In genomic region chr4:34572876-34573275, GRCm38 (mm10) we compare ENCODE assay signal across 22 mouse cellular contexts. TPM values are rescaled to one million over a fixed set of nuclear protein-coding genes. Genes with fewer than 3 reads are reported as not detected.
DNase-seq lines count a peak whose midpoint lies in the region; ATAC-seq and TF ChIP-seq lines count a peak whose summit lies in the region.
"Had no signal": no experiment of that assay in that cellular context is flagged by ENCODE, and none has a peak within 500 bp of the region (broad histone marks: within the 10 kb centered on the region; RNA-seq: fewer than 3 reads in every experiment).

No protein-coding gene starts in this region.

- no peak for TF ChIP-seq POLR2A in kidney, adult 2 months (IDR thresholded peaks at IDR 0.05; ENCODE audit: low read depth, low read length)

- H3K4me1 ChIP-seq in kidney, adult 2 months (ENCODE audit: control insufficient read depth, insufficient read depth, low read length), result peaks cover 3% of the 10 kb centered on the region; the same call in 1 of the 2 replicates

- 73% methylated on average over 2 of the region's 2 CpGs for WGBS in kidney, adult 2 months

- H3K4me3 ChIP-seq in kidney, adult 2 months (ENCODE audit: insufficient read depth, low read depth, low read length), result no peak overlapping the region

- ATAC-seq in frontal cortex, adult (ENCODE audit: low TSS enrichment), result peak; percentile 74
- ATAC-seq: activated CD4-positive, CD25-positive, alpha-beta regulatory T cell, adult 4 months; CD4-positive, CD25-positive, alpha-beta regulatory T cell, adult 4 months; Patski had no signal

- H3K27me3 ChIP-seq in kidney, adult 2 months (replicated peaks; ENCODE audit: control insufficient read depth, insufficient read depth, low read length), result no peaks in the 10 kb centered on the region
- H3K27me3 ChIP-seq: CH12.LX, Patski had no signal

- 0 out of 2 replicates have a peak overlapping the region, but pooled peaks have one; percentile 16 for H3K27ac ChIP-seq in kidney, adult 2 months (ENCODE audit: insufficient read depth, low read depth, low read length)

- TF ChIP-seq CTCF in kidney, adult 2 months (conservative IDR thresholded peaks at IDR 0.05; ENCODE audit: insufficient read depth, insufficient read length, low read depth, low read length), result no peak

- H3K36me3 ChIP-seq in kidney, adult 2 months (ENCODE audit: control insufficient read depth, insufficient read depth, low read length), result peaks cover 20% of the 10 kb centered on the region

- no peak for DNase-seq in frontal cortex, postnatal 14 days (ENCODE audit: low spot score in 2 of 2)
- no peak for DNase-seq in kidney, adult 2 months
- no peak for DNase-seq in kidney, postnatal 25 days
- peak; percentile 31 for DNase-seq in right cerebral cortex, adult 18-20 months
- DNase-seq in right cerebral cortex, adult 2 months (ENCODE audit: low spot score in 2 of 2), result no peak
- DNase-seq in brain, adult 2 months (ENCODE audit: low read depth, low spot score), result peak; percentile 59
- DNase-seq in retina, postnatal 1 day, result no peak
- DNase-seq: adrenal gland, adult 2 months; adrenal gland, adult 8-10 months; adrenal gland, postnatal 10 days; adrenal gland, postnatal 14 days; adrenal gland, postnatal 25 days; adrenal gland, postnatal 36 days; B cell, adult 2 months; cerebellum, adult 11 months; cerebellum, adult 11-12 months; cerebellum, adult 18-20 months had no signal

RNA-seq across cellular contexts. Expression of gene Akirin2, which starts 22.1 kb away (rescaled TPM):
- polyA plus RNA-seq in kidney, adult 2 months (2012; rRNA removed), result 24.6 and 25.6 TPM in 2 replicates

RNA-seq across cellular contexts. Expression of gene Orc3, which starts 41.9 kb away (rescaled TPM):
- 16.6 and 18.7 TPM in 2 replicates for polyA plus RNA-seq in kidney, adult 2 months (2012; rRNA removed)

RNA-seq across cellular contexts. Expression of gene Rars2, which starts 41.9 kb away (rescaled TPM):
- 17.8 and 21.2 TPM in 2 replicates for polyA plus RNA-seq in kidney, adult 2 months (2012; rRNA removed)

Comparison
In these comparisons a context has a peak if more than half of its experiments do, and no peak if none do; other contexts are left out.
1. DNase-seq: peak in right cerebral cortex, adult 18-20 months (single experiment) and brain, adult 2 months (single experiment); none in frontal cortex, postnatal 14 days (0 of 2), kidney, adult 2 months (single experiment), kidney, postnatal 25 days (0 of 2), right cerebral cortex, adult 2 months (0 of 2) and retina, postnatal 1 day (single experiment).